Mouse (Mus musculus) heart, adult 2 months (tissue): ENCODE measurements around the gene Katnb1. TPM values are rescaled to one million over a fixed set of nuclear protein-coding genes. Genes with fewer than 3 reads are reported as not detected.
A peak's percentile ranks its signal among the peaks of the same experiment; 100 is the strongest.

Experiments used
- DNase-seq, 2 experiments: peaks; one replicate each; pipeline ENCODE4 v3.0.0; 2021
- H3K27ac ChIP-seq: fragments of 200-600 bp; 2 replicates; pipeline ENCODE4 v1.8.1; 2022
- H3K27me3 ChIP-seq: fragments of 200-500 bp; 2 replicates; pipeline ENCODE4 v1.6.1; 2012; ENCODE audit warnings: mild to moderate bottlenecking, low read length, inconsistent platforms, mixed read lengths; ENCODE audit not compliant: control insufficient read depth, insufficient read depth
- H3K36me3 ChIP-seq: fragments of 200-500 bp; 2 replicates; pipeline ENCODE4 v1.6.1; 2012; ENCODE audit warnings: low read length, inconsistent platforms; ENCODE audit not compliant: control insufficient read depth, insufficient read depth
- H3K4me1 ChIP-seq: fragments of 200-500 bp; 2 replicates; pipeline ENCODE4 v1.6.1; 2011; ENCODE audit warnings: low read length; ENCODE audit not compliant: control insufficient read depth, insufficient read depth
- H3K4me3 ChIP-seq: fragments of 200-600 bp; 2 replicates; pipeline ENCODE4 v1.8.1; 2022
- H3K79me2 ChIP-seq: fragments of 200-500 bp; replicated peaks from 2 replicates; pipeline ENCODE4 v1.6.1; 2012; ENCODE audit warnings: mild to moderate bottlenecking, inconsistent platforms, low read length, moderate library complexity, mixed read lengths; ENCODE audit not compliant: control insufficient read depth, insufficient read depth
- H3K9ac ChIP-seq: fragments of 200-500 bp; 2 replicates; pipeline ENCODE4 v1.6.1; 2012; ENCODE audit warnings: low read depth, mild to moderate bottlenecking, control low read depth, inconsistent platforms, low read length, mixed read lengths
- CTCF ChIP-seq: fragments of 200-600 bp; IDR thresholded peaks from 2 replicates; pipeline ENCODE4 v1.8.1; 2022; ENCODE audit warnings: antibody characterized with exemption, mild to moderate bottlenecking, moderate library complexity
- EP300 ChIP-seq: fragments of 200-500 bp; IDR thresholded peaks from 2 replicates; pipeline ENCODE4 v1.6.1; 2011; ENCODE audit warnings: low read depth, low read length, control low read depth; ENCODE audit not compliant: insufficient read depth
- POLR2A ChIP-seq: fragments of 200-500 bp; IDR thresholded peaks from 2 replicates; pipeline ENCODE4 v1.6.1; 2011; ENCODE audit warnings: mild to moderate bottlenecking, low read depth, low read length, control low read depth; ENCODE audit not compliant: insufficient read depth
- WGBS: fragments of 180-500 bp; shearing (Covaris S2); methylation state at CpG from one replicate; pipeline ENCODE4 v1.1.7; 2018; 5-methylcytosine and 5-hydroxymethylcytosine counted together
- intact Hi-C: fragments of 180-260 bp; cut with DNase I; formaldehyde crosslinking; loops from one replicate; pipeline ENCODE4 v1.15.1; 2025
- polyA plus RNA-seq: library from polyadenylated mRNA; depleted of rRNA; stranded (reverse); fragments of >200 nt; gene quantifications from 2 replicates; pipeline ENCODE4 v1.2.3, GENCODE M21; 2012
- total RNA-seq, 2 experiments: library from RNA; stranded (reverse); gene quantifications; 2 replicates each; pipeline ENCODE4 v1.2.3; 2021

Gene Katnb1
- total and polyA plus RNA-seq, 3 experiments = 4.5 to 9.1 (median 5.9) TPM

DNA sequence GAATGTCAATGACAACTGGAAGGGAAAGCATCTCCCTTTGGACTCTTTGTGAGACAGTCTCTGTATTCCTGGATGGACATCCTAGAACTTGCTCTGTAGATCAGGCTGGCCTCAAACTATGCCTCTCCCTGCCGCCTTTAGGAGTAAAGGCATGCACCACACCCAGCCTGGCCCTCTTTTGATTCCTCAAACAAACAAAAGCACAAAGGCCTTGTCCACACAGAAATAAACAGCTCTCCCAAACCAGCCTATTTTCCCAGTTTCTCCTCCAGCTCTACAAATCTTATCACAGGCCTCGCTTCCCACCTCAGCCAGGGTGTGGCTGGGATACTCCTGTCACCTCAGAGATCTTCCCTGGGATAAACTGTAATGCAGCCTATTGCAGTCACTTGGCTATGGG is 53.2 kb downstream of the Katnb1 start:
- Histone ChIP-seq H3K4me1 (peaks cover 22% of the 10 kb centered on the region), H3K4me3 (no peak overlapping the region), H3K27me3 (no peaks in the 10 kb centered on the region), H3K79me2 (peaks cover 4% of the 10 kb centered on the region; the same call in 1 of the 2 replicates), H3K36me3 (peaks cover 8% of the 10 kb centered on the region), H3K27ac (no peak overlapping the region), H3K9ac (no peak overlapping the region)
- 77% methylated on average over 2 of the region's 2 CpGs for WGBS
- no peak for DNase-seq
- intact Hi-C loops = no loop called here
- TF ChIP-seq POLR2A = no peak
- TF ChIP-seq CTCF = no peak
- TF ChIP-seq EP300 = no peak

DNA sequence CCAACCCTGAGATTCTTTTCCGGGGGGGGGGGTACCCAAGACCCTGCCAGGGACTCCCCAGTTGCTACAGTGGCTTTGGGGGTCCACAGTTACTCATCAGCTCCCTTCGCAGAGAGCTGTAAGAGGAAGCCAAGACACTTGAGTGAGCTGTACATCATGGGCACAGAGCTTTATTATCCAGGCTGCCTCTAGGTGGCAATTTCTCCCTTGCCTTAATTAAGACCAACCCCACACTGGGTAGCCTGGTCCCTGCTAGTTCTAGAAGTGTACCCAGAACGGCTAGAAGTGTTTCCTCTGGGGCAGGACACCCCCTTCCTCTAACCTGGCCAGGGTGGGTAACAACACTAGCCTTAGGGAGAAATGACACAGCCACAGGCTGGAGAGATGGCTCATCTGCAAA is 54.3 kb downstream of the Katnb1 start:
- no peak overlapping the region for H3K4me3 ChIP-seq
- no peak for DNase-seq
- 48% methylated on average over 3 of the region's 3 CpGs for WGBS
- intact Hi-C loops = no loop called here
- peaks cover 4% of the 10 kb centered on the region; the same call in 1 of the 2 replicates for H3K79me2 ChIP-seq
- H3K27me3 ChIP-seq = no peaks in the 10 kb centered on the region
- H3K36me3 ChIP-seq = peaks cover 8% of the 10 kb centered on the region
- H3K27ac ChIP-seq = no peak overlapping the region
- peak; percentile 38 for TF ChIP-seq CTCF
- no peak for TF ChIP-seq POLR2A
- no peak for TF ChIP-seq EP300
- peaks cover 21% of the 10 kb centered on the region for H3K4me1 ChIP-seq
- H3K9ac ChIP-seq = no peak overlapping the region

DNA sequence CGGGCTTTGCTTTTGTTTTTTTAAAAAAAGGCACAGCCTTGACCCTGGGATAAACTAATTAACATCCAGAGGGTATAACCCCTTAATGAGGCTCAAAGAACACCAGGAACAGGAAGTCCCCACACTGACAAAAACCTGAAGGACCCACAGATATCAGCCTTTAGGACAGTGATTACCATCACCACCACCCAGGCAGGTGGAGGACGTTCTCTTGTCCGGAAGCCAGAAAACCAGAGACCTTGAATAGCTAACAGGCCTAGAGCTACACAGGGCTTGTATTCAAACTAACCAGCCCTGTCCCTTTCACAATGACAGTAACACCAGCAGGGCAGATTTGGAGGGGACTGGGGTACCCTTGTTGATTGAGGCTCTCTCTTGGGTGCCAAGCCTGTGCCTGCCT is 55.2 kb downstream of the Katnb1 start:
- peaks cover 4% of the 10 kb centered on the region; the same call in 1 of the 2 replicates for H3K79me2 ChIP-seq
- H3K9ac ChIP-seq = no peak overlapping the region
- H3K36me3 ChIP-seq = peaks cover 7% of the 10 kb centered on the region
- H3K27ac ChIP-seq = no peak overlapping the region
- H3K4me1 ChIP-seq = peaks cover 24% of the 10 kb centered on the region
- no peak for DNase-seq
- 68% methylated on average over 3 of the region's 3 CpGs for WGBS
- intact Hi-C loops = no loop called here
- no peaks in the 10 kb centered on the region for H3K27me3 ChIP-seq
- H3K4me3 ChIP-seq = no peak overlapping the region
- TF ChIP-seq EP300 (no peak), POLR2A (no peak), CTCF (no peak)

DNA sequence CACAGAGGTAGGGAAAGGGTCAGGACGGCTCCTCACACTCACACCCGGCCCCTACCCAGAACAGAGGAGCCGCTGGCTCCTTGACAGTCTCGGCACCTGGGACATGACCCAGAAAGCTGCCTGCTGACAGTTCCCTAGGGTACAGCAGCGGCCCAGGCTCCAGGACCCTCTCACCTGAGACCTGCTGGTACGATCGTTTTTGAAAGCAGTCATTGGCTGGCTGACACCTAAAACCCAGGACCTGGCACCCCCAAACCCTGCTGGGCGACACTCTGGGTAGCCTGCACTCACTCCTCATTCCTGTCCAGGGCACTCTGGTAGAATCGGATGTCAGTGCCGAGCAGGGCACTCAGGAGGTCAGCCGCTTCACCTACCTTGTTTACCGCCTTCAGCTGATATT is 56.2 kb downstream of the Katnb1 start:
- WGBS = 67% methylated on average over 12 of the region's 12 CpGs
- Histone ChIP-seq H3K4me3 (no peak overlapping the region), H3K27me3 (no peaks in the 10 kb centered on the region), H3K36me3 (peaks cover 5% of the 10 kb centered on the region), H3K79me2 (peaks cover 4% of the 10 kb centered on the region; the same call in 1 of the 2 replicates), H3K27ac (peak overlapping the region; percentile 99), H3K9ac (peak overlapping the region; percentile 34), H3K4me1 (peaks cover 21% of the 10 kb centered on the region)
- DNase-seq = no peak
- TF ChIP-seq POLR2A = no peak
- no peak for TF ChIP-seq EP300
- no peak for TF ChIP-seq CTCF
- intact Hi-C loops = no loop called here

DNA sequence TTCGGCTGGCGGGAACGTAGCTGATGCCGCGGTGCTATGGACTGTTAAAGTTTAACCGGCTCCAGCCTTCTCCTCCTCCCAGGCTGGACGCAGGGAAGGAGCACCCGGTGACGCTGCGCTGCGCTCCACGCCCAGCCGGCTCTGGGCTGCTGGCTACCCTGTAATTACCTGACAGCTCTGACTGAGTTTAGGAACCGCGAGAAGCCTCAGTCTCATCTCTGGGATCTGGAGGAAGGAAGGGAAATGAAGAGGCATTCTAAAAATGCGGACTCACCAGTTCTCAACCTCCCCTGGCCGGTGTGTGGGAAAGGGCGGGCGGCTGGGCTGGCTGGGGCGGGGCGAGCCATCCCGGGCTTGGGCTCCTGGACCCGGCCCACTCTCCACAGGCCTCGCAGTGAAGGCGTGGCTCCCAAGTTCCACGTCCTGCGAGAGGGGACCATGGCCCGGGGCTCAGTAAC is 56.7 kb downstream of the Katnb1 start:
- TF ChIP-seq EP300 (no peak), POLR2A (no peak), CTCF (no peak)
- H3K4me1 ChIP-seq = peaks cover 20% of the 10 kb centered on the region
- 0 out of 2 replicates have a peak overlapping the region, but pooled peaks have one; percentile 13 for H3K4me3 ChIP-seq
- peak; percentile 72 to 74 for DNase-seq
- peak overlapping the region; percentile 99 for H3K27ac ChIP-seq
- H3K27me3 ChIP-seq = no peaks in the 10 kb centered on the region
- H3K9ac ChIP-seq = peak overlapping the region; percentile 16
- H3K36me3 ChIP-seq = peaks cover 5% of the 10 kb centered on the region
- intact Hi-C loops = no loop called here
- H3K79me2 ChIP-seq = peaks cover 4% of the 10 kb centered on the region; the same call in 1 of the 2 replicates
- WGBS = 36% methylated on average over 27 of the region's 28 CpGs

DNA sequence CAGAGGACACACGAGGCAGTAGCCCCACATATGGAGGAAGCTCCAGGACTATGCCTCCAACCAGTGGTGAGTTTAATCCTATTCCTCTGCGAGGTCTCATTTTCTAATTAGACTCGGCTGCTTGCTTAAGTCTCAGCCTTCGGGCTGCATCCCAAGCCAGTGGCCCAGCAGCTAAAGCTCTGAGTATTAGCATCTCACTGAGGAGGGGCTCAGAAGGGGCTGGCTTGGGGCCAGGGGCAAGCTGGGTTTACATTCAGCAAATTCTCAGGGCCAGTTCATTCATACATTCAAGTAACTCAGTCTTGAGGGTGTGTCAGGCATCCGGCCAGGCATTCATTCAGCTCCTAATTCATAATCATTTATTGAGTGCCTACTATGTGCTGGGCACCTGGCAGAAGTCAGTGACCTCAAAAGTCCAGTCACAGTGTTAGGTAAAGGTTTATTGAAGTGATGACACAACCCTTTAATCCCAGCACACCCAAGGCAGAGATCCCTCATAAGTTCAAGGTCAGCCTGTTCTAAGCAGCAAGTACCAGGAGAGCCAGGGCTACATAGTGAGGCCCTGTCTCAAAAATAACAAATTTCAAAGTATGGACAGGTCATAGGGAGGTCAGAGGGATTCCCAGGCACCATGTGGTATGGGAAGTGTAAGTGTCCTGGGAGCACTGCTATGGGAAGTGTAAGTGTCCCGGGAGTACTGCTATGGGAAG is 57.5 kb downstream of the Katnb1 start:
- intact Hi-C loops = no loop called here
- Histone ChIP-seq H3K27me3 (no peaks in the 10 kb centered on the region), H3K79me2 (peaks cover 4% of the 10 kb centered on the region; the same call in 1 of the 2 replicates), H3K4me3 (0 out of 2 replicates have a peak overlapping the region, but pooled peaks have one; percentile 3), H3K36me3 (peaks cover 5% of the 10 kb centered on the region), H3K4me1 (peaks cover 22% of the 10 kb centered on the region), H3K9ac (peak overlapping the region; percentile 16; the same call in 1 of the 2 replicates), H3K27ac (peak overlapping the region; percentile 99)
- TF ChIP-seq POLR2A (no peak), CTCF (no peak), EP300 (no peak)
- WGBS = 48% methylated on average over 6 of the region's 6 CpGs
- DNase-seq = no peak
